Mouse (Mus musculus) spleen, adult 2 months (tissue): ENCODE measurements around the gene Brwd1. TPM values are rescaled to one million over a fixed set of nuclear protein-coding genes. Genes with fewer than 3 reads are reported as not detected.

ENCODE experiments used
- DNase-seq, 2 experiments: peaks; one replicate each; pipeline versions ENCODE4 v3.0.0 to v3.0.0-alpha.2; 2012 to 2021; ENCODE audit warnings: low spot score in 2 of 2, low read depth in 1 of 2
- H3K27ac ChIP-seq: fragments of 200-500 bp; 2 replicates; pipeline ENCODE4 v1.5.1; 2012; ENCODE audit warnings: low read length, inconsistent platforms; ENCODE audit not compliant: insufficient read depth
- H3K27me3 ChIP-seq: fragments of 200-500 bp; 2 replicates; pipeline ENCODE4 v1.6.1; 2012; ENCODE audit warnings: mild to moderate bottlenecking, moderate library complexity, low read length, inconsistent platforms; ENCODE audit not compliant: control insufficient read depth, insufficient read depth
- H3K36me3 ChIP-seq: fragments of 200-500 bp; 2 replicates; pipeline ENCODE4 v1.6.1; 2012; ENCODE audit warnings: mild to moderate bottlenecking, low read length, inconsistent platforms; ENCODE audit not compliant: control insufficient read depth, insufficient read depth
- H3K4me1 ChIP-seq: fragments of 200-500 bp; 2 replicates; pipeline ENCODE4 v1.6.1; 2011; ENCODE audit warnings: inconsistent platforms; ENCODE audit not compliant: control insufficient read depth, insufficient read depth, insufficient read length
- H3K4me3 ChIP-seq: fragments of 200-500 bp; 2 replicates; pipeline ENCODE4 v1.5.1; 2011; ENCODE audit warnings: mild to moderate bottlenecking, inconsistent platforms; ENCODE audit not compliant: insufficient read depth, insufficient read length; ENCODE audit errors: extremely low read depth
- CTCF ChIP-seq: fragments of 200-500 bp; IDR thresholded peaks from 2 replicates; pipeline ENCODE4 v1.5.1; 2011; ENCODE audit warnings: mild to moderate bottlenecking, inconsistent platforms; ENCODE audit not compliant: insufficient read depth, insufficient read length, insufficient replicate concordance; ENCODE audit errors: extremely low read depth
- POLR2A ChIP-seq: fragments of 200-500 bp; IDR thresholded peaks from 2 replicates; pipeline ENCODE4 v1.6.1; 2011; ENCODE audit warnings: low read depth, low read length, inconsistent platforms
- WGBS: fragments of 180-500 bp; shearing (Covaris S2); methylation state at CpG from one replicate; pipeline ENCODE4 v1.1.7; 2018; 5-methylcytosine and 5-hydroxymethylcytosine counted together
- polyA plus RNA-seq: library from polyadenylated mRNA; depleted of rRNA; stranded (reverse); fragments of >200 nt; gene quantifications from 2 replicates; pipeline ENCODE4 v1.2.3, GENCODE M21; 2012

Gene Brwd1
- polyA plus RNA-seq, 1 experiment, result 32.8 TPM

- Histone ChIP-seq H3K4me1 (no peaks in the 10 kb centered on the region), H3K27ac (no peak overlapping the region), H3K27me3 (no peaks in the 10 kb centered on the region), H3K36me3 (no peaks in the 10 kb centered on the region), H3K4me3 (no peak overlapping the region)
- DNase-seq, result no peak
- no peak for TF ChIP-seq CTCF
- TF ChIP-seq POLR2A, result no peak
- 76% methylated on average over 5 of the region's 5 CpGs for WGBS
Measured at GRCm38 (mm10) chr16:95956618-95957017, 125.7 kb downstream of the Brwd1 start.

GRCm38 (mm10) chr16:95955716-95956346 lies 126.5 kb downstream of the Brwd1 start:
- no peaks in the 10 kb centered on the region for H3K27me3 ChIP-seq
- 33% methylated on average over 5 of the region's 5 CpGs for WGBS
- peak in 1 of 2 experiments; percentile 15 for DNase-seq
- H3K27ac ChIP-seq, result no peak overlapping the region
- H3K4me3 ChIP-seq, result no peak overlapping the region
- H3K36me3 ChIP-seq, result no peaks in the 10 kb centered on the region
- no peaks in the 10 kb centered on the region for H3K4me1 ChIP-seq
- TF ChIP-seq CTCF, result no peak
- no peak for TF ChIP-seq POLR2A

- H3K27ac ChIP-seq, result no peak overlapping the region
- TF ChIP-seq CTCF (no peak), POLR2A (no peak)
- H3K27me3 ChIP-seq, result no peaks in the 10 kb centered on the region
- H3K36me3 ChIP-seq, result no peaks in the 10 kb centered on the region
- no peak overlapping the region for H3K4me3 ChIP-seq
- no peak for DNase-seq
- H3K4me1 ChIP-seq, result no peaks in the 10 kb centered on the region
- 89% methylated on average over 3 of the region's 3 CpGs for WGBS
Measured at GRCm38 (mm10) chr16:95954341-95954740, 128.0 kb downstream of the Brwd1 start.

- Histone ChIP-seq H3K27me3 (no peaks in the 10 kb centered on the region), H3K4me3 (no peak overlapping the region), H3K27ac (no peak overlapping the region), H3K36me3 (no peaks in the 10 kb centered on the region), H3K4me1 (no peaks in the 10 kb centered on the region)
- 90% methylated on average over 4 of the region's 4 CpGs for WGBS
- no peak for DNase-seq
- TF ChIP-seq POLR2A (no peak), CTCF (no peak)
Measured at GRCm38 (mm10) chr16:95953159-95953650, 129.1 kb downstream of the Brwd1 start.

- H3K27ac ChIP-seq, result no peak overlapping the region
- WGBS, result 97% methylated on average over 2 of the region's 2 CpGs
- no peaks in the 10 kb centered on the region for H3K36me3 ChIP-seq
- DNase-seq, result no peak
- no peak overlapping the region for H3K4me3 ChIP-seq
- TF ChIP-seq CTCF (no peak), POLR2A (no peak)
- no peaks in the 10 kb centered on the region for H3K27me3 ChIP-seq
- H3K4me1 ChIP-seq, result no peaks in the 10 kb centered on the region
Measured at GRCm38 (mm10) chr16:95951471-95951870, 130.9 kb downstream of the Brwd1 start.

GRCm38 (mm10) chr16:95945389-95946311 lies 136.7 kb downstream of the Brwd1 start:
- Histone ChIP-seq H3K4me3 (no peak overlapping the region), H3K27me3 (no peaks in the 10 kb centered on the region), H3K36me3 (no peaks in the 10 kb centered on the region), H3K27ac (no peak overlapping the region), H3K4me1 (no peaks in the 10 kb centered on the region)
- no peak for TF ChIP-seq POLR2A
- peak; percentile 84; the same call in 1 of the 2 replicates for TF ChIP-seq CTCF
- DNase-seq, result peak; percentile 45
- WGBS, result 27% methylated on average over 20 of the region's 20 CpGs
